Mouse (Mus musculus): Measurements from ENCODE around the gene Wee1. TPM values are rescaled to one million over a fixed set of nuclear protein-coding genes. Genes with fewer than 3 reads are reported as not detected.
A peak's percentile ranks its signal among the peaks of the same experiment; 100 is the strongest.
"Not testable (repeated sequence)": the region's sequence is repeated elsewhere in the genome, so short reads cannot be mapped to it uniquely, and the experiment has no call there.

Gene Wee1
- polyA plus RNA-seq, 1 experiment from 2014 or later = 10.2 TPM

DNA sequence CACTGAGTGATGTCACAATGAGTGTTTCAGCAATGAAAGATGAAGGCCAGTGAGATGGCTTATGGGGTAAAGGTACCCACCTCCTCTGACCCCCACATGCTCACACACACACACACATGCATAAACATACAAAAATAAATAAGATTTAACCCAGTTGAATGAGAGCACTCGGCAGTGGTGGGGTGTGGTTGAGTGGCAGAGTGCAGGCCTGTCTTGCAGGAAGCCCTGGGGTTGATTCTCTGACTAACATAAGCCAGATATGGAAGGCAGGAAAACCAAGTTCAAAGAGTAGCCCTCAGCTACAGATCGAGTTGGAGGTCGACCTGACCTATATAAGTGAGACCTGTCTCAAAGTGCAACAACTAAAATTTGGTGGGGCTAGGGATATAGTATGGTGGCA is 15.2 kb upstream of the Wee1 start:
- H3K27ac ChIP-seq = no peak overlapping the region
- H3K27me3 ChIP-seq = no peaks in the 10 kb centered on the region
- H3K4me2 ChIP-seq = no peak overlapping the region
- H3K4me3 ChIP-seq (replicated peaks) = no peak overlapping the region
- ATAC-seq (ENCODE audit: low read depth) = no peak
- H3K4me1 ChIP-seq (replicated peaks) = peaks cover 26% of the 10 kb centered on the region
- WGBS (ENCODE audit: insufficient replicate concordance) = 22% methylated on average over 3 of the region's 3 CpGs
- DNase-seq = no peak
- H3K36me3 ChIP-seq = no peaks in the 10 kb centered on the region
- no peak overlapping the region for H3K9ac ChIP-seq
- no peaks in the 10 kb centered on the region for H3K9me3 ChIP-seq (replicated peaks)

DNA sequence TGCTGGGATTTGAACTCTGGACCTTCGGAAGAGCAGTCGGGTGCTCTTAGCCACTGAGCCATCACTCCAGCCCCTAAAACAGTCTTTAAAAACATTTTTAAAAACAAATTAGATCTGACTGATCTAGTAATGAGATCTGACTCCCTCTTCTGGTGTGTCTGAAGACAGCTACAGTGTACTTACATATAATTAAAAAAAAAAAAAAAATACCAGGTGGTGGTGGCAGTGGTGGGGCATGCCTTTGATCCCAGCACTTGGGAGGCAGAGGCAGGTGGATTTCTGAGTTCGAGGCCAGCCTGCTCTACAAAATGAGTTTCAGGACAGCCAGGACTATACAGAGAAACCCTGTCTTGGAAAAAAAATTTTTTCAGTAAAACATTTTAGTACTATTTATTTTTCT is 13.3 kb upstream of the Wee1 start:
- ATAC-seq (ENCODE audit: low read depth); DNase-seq; H3K9me3 ChIP-seq (replicated peaks); H3K36me3 ChIP-seq; H3K9ac ChIP-seq; H3K27me3 ChIP-seq; H3K4me3 ChIP-seq (replicated peaks): not testable (repeated sequence)
- Histone ChIP-seq H3K27ac (0 out of 2 replicates have a peak overlapping the region, but pooled peaks have one; percentile 35), H3K4me2 (peak overlapping the region; percentile 50; the same call in 1 of the 2 replicates), H3K4me1 (replicated peaks) (peaks cover 26% of the 10 kb centered on the region)
- WGBS (ENCODE audit: insufficient replicate concordance) = 83% methylated on average over 3 of the region's 3 CpGs

DNA sequence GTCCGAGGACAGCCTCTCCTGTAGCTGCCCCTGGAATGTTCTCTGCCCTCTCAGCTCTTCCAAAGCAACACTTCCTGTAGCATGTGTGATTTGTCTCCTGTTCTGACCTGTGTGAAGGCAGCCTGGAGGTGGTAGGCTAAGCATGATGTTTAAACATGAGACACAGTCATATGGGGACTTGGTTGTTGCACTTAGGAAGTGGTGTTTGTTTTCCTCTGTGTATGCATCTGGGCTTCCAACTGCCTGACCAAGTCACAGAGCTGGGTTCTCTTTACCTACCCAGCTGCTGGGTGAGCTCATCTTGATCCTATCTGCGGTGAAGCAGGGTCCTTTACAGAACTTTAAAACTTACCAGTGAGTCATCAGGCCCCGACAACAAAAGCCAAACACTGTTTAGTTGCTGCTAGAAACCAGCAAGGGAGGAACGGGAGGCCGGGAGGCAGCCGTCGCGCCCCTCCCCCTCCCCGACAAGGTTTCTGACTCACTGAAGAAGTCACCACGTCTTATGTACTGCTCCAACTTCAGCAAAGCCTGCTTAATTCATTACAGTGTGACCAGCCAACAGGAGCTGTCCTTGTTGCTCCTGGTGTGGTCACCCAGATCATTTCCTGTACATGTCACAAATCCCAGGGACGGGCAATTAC is 12.8 kb upstream of the Wee1 start:
- DNase-seq = peak; percentile 22

DNA sequence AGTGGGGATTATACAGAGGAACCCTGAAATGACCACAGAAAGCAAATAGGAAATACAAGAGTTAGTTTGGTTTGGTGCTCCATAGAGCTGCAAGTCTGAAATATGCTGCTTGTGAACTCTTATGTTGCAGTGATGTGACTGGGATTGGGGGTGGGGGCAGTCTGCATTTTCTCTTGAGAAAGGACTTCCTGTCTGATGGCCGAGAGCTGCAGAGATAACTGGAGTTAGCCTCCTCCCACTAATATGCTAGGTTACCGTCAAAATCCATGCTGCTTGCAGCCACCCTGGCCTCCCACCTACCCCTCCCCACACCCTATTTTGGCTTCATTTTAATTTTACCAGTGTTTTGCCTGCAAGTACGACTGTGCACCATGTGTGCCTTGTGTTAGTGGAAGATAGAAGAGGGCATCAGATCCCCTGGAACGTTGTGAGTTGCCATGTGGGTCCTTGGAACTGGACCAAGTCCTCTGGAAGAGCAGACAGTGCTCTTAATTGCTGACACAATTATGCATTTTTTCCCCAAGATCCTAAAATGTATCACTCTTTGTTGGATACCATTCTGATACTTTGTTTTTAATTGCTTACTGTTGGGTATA is 11.7 kb upstream of the Wee1 start:
- WGBS (ENCODE audit: insufficient replicate concordance) = 15% methylated on average over 4 of the region's 4 CpGs
- Histone ChIP-seq H3K4me3 (replicated peaks) (no peak overlapping the region), H3K9me3 (replicated peaks) (no peaks in the 10 kb centered on the region), H3K9ac (no peak overlapping the region), H3K4me2 (peak overlapping the region; percentile 50; the same call in 1 of the 2 replicates), H3K27me3 (no peaks in the 10 kb centered on the region), H3K27ac (peak overlapping the region; percentile 35), H3K36me3 (no peaks in the 10 kb centered on the region), H3K4me1 (replicated peaks) (peaks cover 26% of the 10 kb centered on the region)
- DNase-seq = no peak
- 0 out of 2 replicates have a peak, but pooled peaks have one; percentile 37 for ATAC-seq (ENCODE audit: low read depth)

More for the DNA sequence above, 12.8 kb upstream of the Wee1 start:
- ATAC-seq (ENCODE audit: low read depth) = peak; percentile 42
- Histone ChIP-seq H3K27me3 (no peaks in the 10 kb centered on the region), H3K4me2 (peak overlapping the region; percentile 50), H3K9me3 (replicated peaks) (no peaks in the 10 kb centered on the region), H3K9ac (peak overlapping the region; percentile 38), H3K4me3 (replicated peaks) (peak overlapping the region; percentile 8; the same call in 1 of the 2 replicates), H3K4me1 (replicated peaks) (peaks cover 26% of the 10 kb centered on the region), H3K36me3 (no peaks in the 10 kb centered on the region), H3K27ac (peak overlapping the region; percentile 35)
- WGBS (ENCODE audit: insufficient replicate concordance) = 7% methylated on average over 11 of the region's 11 CpGs

DNA sequence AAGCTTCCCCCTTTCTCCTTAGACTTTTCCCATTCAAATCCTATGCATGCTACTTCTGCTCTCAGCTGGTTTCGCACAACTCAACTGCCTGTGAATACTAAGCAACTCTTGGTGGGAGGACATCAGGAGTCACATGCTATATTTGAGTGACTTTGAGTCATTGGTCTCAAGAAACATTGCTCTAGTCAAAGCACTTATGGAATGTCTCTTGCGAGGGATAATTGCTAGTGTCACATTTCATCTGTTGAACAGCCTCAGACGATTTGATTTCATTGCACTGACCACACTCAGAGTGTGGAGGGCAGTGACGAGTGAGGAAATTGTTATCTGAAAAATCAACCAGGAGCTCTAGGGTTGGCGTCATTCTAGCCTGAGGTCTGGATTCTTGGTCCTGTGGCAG is 7.1 kb upstream of the Wee1 start:
- Histone ChIP-seq H3K4me3 (replicated peaks) (no peak overlapping the region), H3K36me3 (no peaks in the 10 kb centered on the region), H3K4me2 (no peak overlapping the region), H3K9me3 (replicated peaks) (no peaks in the 10 kb centered on the region), H3K27me3 (no peaks in the 10 kb centered on the region), H3K4me1 (replicated peaks) (peaks cover 14% of the 10 kb centered on the region), H3K9ac (no peak overlapping the region), H3K27ac (no peak overlapping the region)
- no peak for DNase-seq
- ATAC-seq (ENCODE audit: low read depth) = no peak
- WGBS (ENCODE audit: insufficient replicate concordance) = 43% methylated on average over 5 of the region's 5 CpGs

DNA sequence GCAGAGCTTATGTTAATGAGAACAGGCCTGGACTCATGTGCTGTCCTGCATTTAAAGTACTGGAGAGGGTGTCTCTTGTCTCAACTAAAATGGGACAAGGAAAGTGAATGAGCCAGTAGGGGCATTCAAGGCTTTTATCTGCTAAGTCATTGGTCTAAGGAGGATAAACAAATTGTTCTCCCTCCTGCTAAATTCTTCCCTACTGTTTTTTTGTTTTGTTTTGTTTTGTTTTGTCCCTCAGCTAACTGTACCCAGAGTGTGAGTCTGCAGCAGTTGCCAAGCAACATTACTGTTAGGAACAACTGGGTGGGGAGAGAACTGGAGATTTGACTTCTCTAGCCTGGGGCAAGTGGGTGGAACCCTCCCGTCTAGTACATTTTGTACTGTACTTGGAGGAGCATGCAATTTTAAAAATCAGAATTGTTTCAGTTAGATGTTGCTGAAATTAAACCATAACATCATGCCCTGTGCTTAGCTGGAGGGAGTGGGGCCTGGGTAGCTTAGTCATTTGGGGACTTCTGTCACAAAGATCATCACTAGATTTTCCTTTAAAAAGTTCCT is 5.0 kb upstream of the Wee1 start:
- Histone ChIP-seq H3K27me3 (no peaks in the 10 kb centered on the region), H3K9me3 (replicated peaks) (no peaks in the 10 kb centered on the region), H3K36me3 (no peaks in the 10 kb centered on the region), H3K4me3 (replicated peaks) (no peak overlapping the region), H3K4me1 (replicated peaks) (peaks cover 16% of the 10 kb centered on the region), H3K27ac (no peak overlapping the region), H3K9ac (no peak overlapping the region), H3K4me2 (no peak overlapping the region)
- ATAC-seq (ENCODE audit: low read depth) = no peak
- DNase-seq = no peak
- WGBS (ENCODE audit: insufficient replicate concordance) = 26% methylated on average over 1 of the region's 1 CpGs

DNA sequence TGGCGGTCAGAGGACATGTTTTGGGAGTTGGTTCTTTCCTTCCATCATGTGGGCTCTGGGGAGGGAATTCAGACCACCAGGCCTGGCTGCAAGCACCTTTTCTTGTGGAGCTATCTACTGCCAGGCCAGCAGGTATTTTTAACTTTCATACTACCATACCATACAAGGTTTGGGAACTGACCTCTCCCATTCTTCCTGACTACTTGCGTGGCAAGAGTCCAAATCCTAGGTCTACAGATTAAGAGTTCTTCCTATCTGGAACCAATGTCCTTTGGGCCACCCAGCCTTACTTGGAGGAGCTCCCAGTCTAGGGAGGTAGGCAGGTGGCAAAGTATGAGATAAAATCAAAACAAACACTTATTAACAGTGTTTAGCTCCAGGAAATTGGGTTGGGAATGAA is 3.4 kb upstream of the Wee1 start:
- H3K9ac ChIP-seq = no peak overlapping the region
- no peak overlapping the region for H3K4me3 ChIP-seq (replicated peaks)
- H3K4me2 ChIP-seq = no peak overlapping the region
- ATAC-seq (ENCODE audit: low read depth) = no peak
- no peaks in the 10 kb centered on the region for H3K27me3 ChIP-seq
- peaks cover 16% of the 10 kb centered on the region for H3K4me1 ChIP-seq (replicated peaks)
- 69% methylated on average over 2 of the region's 2 CpGs for WGBS (ENCODE audit: insufficient replicate concordance)
- no peak overlapping the region for H3K27ac ChIP-seq
- DNase-seq = no peak
- H3K9me3 ChIP-seq (replicated peaks) = no peaks in the 10 kb centered on the region
- no peaks in the 10 kb centered on the region for H3K36me3 ChIP-seq

DNA sequence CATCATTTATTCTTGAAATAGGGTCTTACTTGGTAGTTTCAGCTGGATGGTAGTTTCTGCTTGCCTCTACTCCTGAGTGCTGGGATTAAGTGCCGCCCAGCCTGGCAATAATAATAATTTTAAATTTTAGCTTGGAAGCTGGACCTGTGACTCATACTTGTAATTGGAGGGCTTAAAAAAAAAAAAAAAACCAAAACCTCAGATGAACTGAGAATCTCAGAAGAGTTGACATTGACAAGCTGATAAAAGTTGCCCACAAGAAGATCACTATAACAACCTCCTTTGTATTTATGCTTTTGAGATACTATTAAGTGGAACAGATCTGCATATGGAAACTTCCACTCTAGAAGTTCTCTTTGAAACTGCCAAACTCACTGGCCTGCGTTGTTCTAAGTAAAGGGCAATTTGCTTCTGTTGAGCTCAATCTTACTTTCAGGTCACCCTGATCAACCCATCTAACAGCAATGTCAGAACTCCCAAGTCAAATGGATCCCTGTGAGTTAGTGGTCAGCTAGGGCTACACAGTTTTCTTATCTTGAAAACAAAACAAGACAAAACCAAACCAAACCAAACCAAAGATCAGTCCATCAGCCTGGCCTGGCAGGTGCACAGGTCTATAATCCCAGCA is 1.6 kb upstream of the Wee1 start:
- peaks cover 29% of the 10 kb centered on the region for H3K4me1 ChIP-seq (replicated peaks)
- H3K27me3 ChIP-seq = no peaks in the 10 kb centered on the region
- no peak overlapping the region for H3K27ac ChIP-seq
- ATAC-seq (ENCODE audit: low read depth) = no peak
- 77% methylated on average over 2 of the region's 2 CpGs for WGBS (ENCODE audit: insufficient replicate concordance)
- peak overlapping the region; percentile 79; the same call in 1 of the 2 replicates for H3K9ac ChIP-seq
- no peaks in the 10 kb centered on the region for H3K9me3 ChIP-seq (replicated peaks)
- peaks cover 6% of the 10 kb centered on the region for H3K36me3 ChIP-seq
- no peak for DNase-seq
- peak overlapping the region; percentile 79 for H3K4me2 ChIP-seq
- H3K4me3 ChIP-seq (replicated peaks) = peak overlapping the region; percentile 93

DNA sequence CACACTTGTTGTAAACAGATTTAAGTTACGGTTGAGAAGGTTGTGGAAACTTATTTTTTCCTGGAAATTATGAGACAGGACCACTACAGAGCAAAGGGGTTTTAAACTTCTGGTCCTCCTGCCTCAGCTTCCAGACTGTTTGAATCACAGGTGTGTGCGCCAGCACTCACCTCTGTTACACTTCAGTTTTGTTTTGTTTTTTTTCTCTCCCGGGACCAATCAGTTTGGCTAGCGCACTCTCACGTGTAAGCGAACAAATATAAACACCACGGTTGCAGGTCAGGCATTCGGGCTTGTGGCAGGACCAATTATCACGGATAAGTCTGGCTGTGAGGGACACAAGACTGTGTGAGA is 707 bp upstream of the Wee1 start:
- peak overlapping the region; percentile 79 for H3K9ac ChIP-seq
- DNase-seq (no peak), ATAC-seq (ENCODE audit: low read depth) (no peak)
- peaks cover 9% of the 10 kb centered on the region for H3K36me3 ChIP-seq
- WGBS (ENCODE audit: insufficient replicate concordance) = 3% methylated on average over 9 of the region's 9 CpGs
- peak overlapping the region; percentile 79 for H3K4me2 ChIP-seq
- peak overlapping the region; percentile 75 for H3K27ac ChIP-seq
- H3K4me3 ChIP-seq (replicated peaks) = peak overlapping the region; percentile 93
- H3K9me3 ChIP-seq (replicated peaks) = no peaks in the 10 kb centered on the region
- H3K4me1 ChIP-seq (replicated peaks) = peaks cover 30% of the 10 kb centered on the region
- H3K27me3 ChIP-seq = no peaks in the 10 kb centered on the region

DNA sequence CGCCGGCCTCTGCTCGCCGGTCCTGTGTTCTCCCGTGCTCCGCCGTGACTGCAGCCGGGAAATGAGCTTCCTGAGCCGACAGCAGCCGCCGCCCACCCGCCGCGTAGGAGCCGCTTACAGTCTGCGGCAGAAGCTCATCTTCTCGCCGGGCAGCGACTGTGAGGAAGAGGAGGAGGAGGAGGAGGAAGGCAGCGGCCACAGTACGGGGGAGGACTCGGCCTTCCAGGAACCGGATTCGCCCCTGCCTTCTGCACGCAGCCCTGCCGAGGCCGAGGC is 381 bp downstream of the Wee1 start:
- Histone ChIP-seq H3K4me2 (peak overlapping the region; percentile 79), H3K9me3 (replicated peaks) (no peaks in the 10 kb centered on the region), H3K27me3 (no peaks in the 10 kb centered on the region), H3K4me1 (replicated peaks) (peaks cover 26% of the 10 kb centered on the region), H3K27ac (peak overlapping the region; percentile 93), H3K36me3 (peaks cover 20% of the 10 kb centered on the region), H3K9ac (peak overlapping the region; percentile 96), H3K4me3 (replicated peaks) (peak overlapping the region; percentile 93)
- DNase-seq (no peak), ATAC-seq (ENCODE audit: low read depth) (no peak)
- 1% methylated on average over 27 of the region's 27 CpGs for whole genome bisulfite sequencing (ENCODE audit: insufficient replicate concordance)

DNA sequence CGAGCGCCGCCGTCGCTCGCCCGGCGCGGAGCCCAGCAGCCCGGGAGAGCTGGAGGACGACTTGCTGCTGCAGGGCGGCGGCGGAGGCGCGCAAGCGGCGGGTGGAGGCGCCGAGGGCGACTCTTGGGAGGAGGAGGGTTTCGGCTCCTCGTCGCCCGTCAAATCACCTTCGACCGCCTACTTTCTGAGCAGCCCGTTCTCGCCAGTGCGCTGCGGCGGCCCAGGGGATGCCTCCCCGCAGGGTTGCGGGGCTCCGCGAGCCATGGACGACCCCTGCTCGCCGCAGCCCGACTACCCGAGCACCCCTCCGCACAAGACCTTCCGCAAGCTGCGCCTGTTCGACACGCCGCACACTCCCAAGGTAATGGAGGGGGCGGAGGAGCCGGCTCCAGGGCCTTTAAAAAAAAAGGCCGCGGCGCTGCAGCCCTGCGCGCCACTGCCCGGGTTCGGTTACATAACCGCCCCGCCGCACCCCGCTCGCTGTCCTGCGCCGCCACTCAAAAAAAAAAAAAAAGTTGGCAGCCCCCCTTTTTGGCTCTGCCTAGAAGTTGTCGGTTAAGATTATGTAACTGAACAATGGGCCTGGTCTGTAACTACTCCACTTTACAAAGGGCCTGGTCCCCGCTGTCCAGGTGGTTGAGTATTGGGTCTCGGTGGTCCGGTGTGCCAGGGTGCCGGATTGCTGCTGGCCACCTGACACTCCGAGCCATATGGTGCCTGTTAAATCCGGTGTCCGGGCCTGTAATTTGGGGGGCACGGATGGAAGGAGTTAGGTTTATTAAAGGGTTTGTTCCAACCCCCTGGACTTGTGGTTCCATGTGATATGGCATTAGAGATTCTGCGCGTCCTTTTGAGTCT is 948 bp downstream of the Wee1 start:
- WGBS (ENCODE audit: insufficient replicate concordance) = under 1% methylated on average over 74 of the region's 74 CpGs
- H3K4me2 ChIP-seq = peak overlapping the region; percentile 79
- H3K9ac ChIP-seq = peak overlapping the region; percentile 96
- H3K4me3 ChIP-seq (replicated peaks) = peak overlapping the region; percentile 93
- DNase-seq = peak; percentile 45
- H3K36me3 ChIP-seq = peaks cover 26% of the 10 kb centered on the region
- H3K27me3 ChIP-seq = no peaks in the 10 kb centered on the region
- peaks cover 26% of the 10 kb centered on the region for H3K4me1 ChIP-seq (replicated peaks)
- ATAC-seq (ENCODE audit: low read depth) = peak; percentile 12
- no peaks in the 10 kb centered on the region for H3K9me3 ChIP-seq (replicated peaks)
- H3K27ac ChIP-seq = peak overlapping the region; percentile 93

All from liver, embryonic 13.5 days (tissue).